Mouse (Mus musculus) layer of hippocampus, adult 2 months (tissue): ENCODE results near the gene Lcn8. TPM values are rescaled to one million over a fixed set of nuclear protein-coding genes. Genes with fewer than 3 reads are reported as not detected.
A peak's percentile ranks its signal among the peaks of the same experiment; 100 is the strongest.

Experiments
- DNase-seq, 2 experiments: peaks; one replicate each; pipeline ENCODE4 v3.0.0; 2022; ENCODE audit warnings: low spot score in 2 of 2
- H3K27ac ChIP-seq: fragments of 200-600 bp; 2 replicates; pipeline ENCODE4 v1.8.1; 2022
- H3K4me3 ChIP-seq: fragments of 200-600 bp; 2 replicates; pipeline ENCODE4 v1.8.1; 2022; ENCODE audit warnings: mild to moderate bottlenecking
- CTCF ChIP-seq: fragments of 200-600 bp; conservative IDR thresholded peaks from 2 replicates; pipeline ENCODE4 v1.8.1; 2022; ENCODE audit warnings: antibody characterized with exemption, mild to moderate bottlenecking, moderate library complexity
- long read RNA-seq, 2 experiments: library from polyadenylated mRNA; stranded (forward); transcript quantifications; one replicate each; pipeline ENCODE4 v2.0.0; 2021; ENCODE audit warnings: borderline mapping rate in 2 of 2
- total RNA-seq, 2 experiments: library from RNA; stranded (reverse); gene quantifications; 2 replicates each; pipeline ENCODE4 v1.2.3; 2021

Gene Lcn8
- not detected for total RNA-seq
- long read RNA-seq, experiment 1, result 0 reads
- long read RNA-seq, experiment 2, result 0 reads

DNA sequence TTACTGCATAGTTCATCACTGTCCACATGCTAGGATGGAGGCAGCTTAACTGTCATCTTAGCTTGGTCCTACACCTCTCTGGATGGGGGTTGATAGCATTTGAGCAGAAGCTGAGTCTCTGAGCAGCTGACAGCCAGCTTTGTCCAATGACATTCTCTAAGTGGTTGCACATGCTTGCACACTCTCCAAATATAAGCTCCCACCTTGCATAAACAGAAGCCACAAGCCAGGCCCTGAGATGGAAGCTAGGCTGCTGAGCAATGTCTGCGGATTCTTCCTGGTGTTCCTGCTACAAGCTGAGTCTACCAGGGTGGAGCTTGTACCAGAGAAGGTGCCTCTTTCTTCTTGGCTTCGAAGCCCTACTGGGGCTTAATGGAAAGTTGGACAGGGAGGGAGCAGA is at the start of gene Lcn8:
Gene Lcn8, plus strand, starts transcription at position 219 of the 400 bp plus-strand sequence.
- H3K4me3 ChIP-seq, result no peak within 1 kb of the TSS
- TF ChIP-seq CTCF, result no peak
- no peak for DNase-seq
- H3K27ac ChIP-seq, result no peak within 1 kb of the TSS

- DNase-seq, result peak; percentile 88 to 89
- Histone ChIP-seq H3K4me3 (peak within 1 kb of the TSS; percentile 79), H3K27ac (peak within 1 kb of the TSS; percentile 97)
- TF ChIP-seq CTCF, result no peak
Measured at GRCm38 (mm10) chr2:25607761-25608622, 44.9 kb upstream of the Lcn8 start, which contains the start of gene Rabl6. Gene Rabl6 (minus strand): TSS chr2:25608521.

GRCm38 (mm10) chr2:25608671-25609070 is 44.2 kb upstream of the Lcn8 start:
- H3K27ac ChIP-seq, result peak overlapping the region; percentile 97
- DNase-seq, result no peak

GRCm38 (mm10) chr2:25616398-25616797 is 36.5 kb upstream of the Lcn8 start:
- Histone ChIP-seq H3K4me3 (no peak overlapping the region), H3K27ac (no peak overlapping the region)
- DNase-seq, result no peak
- TF ChIP-seq CTCF, result no peak

More at GRCm38 (mm10) chr2:25608671-25609070, 44.2 kb upstream of the Lcn8 start:
- peak overlapping the region; percentile 79 for H3K4me3 ChIP-seq
- no peak for TF ChIP-seq CTCF

DNA sequence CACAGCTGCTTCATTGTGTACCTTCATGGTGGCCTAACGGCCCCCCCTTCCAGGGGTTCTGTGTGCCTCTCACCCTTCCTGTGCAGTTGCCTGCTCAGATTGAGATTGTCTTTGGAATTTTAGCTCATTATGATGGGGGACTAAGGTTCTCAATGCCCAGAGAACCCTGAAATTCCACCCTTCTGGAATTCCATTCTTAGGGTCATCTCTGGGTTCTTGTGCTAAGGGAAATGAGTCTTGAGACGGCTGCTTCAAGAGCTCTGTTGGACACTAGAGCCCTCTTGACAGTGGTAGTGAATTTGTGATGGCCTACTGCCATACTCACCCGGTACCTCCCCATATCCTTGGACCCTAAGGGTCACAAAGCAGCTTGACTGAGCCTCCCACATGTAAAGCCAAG is 35.3 kb upstream of the Lcn8 start, which contains the start of gene Ccdc183:
Gene Ccdc183, minus strand, starts transcription at position 101 of the 400 bp plus-strand sequence.
- no peak for DNase-seq
- Histone ChIP-seq H3K27ac (no peak within 1 kb of the TSS), H3K4me3 (no peak within 1 kb of the TSS)
- no peak for TF ChIP-seq CTCF

GRCm38 (mm10) chr2:25620386-25620785 is 32.5 kb upstream of the Lcn8 start:
- DNase-seq, result no peak
- no peak overlapping the region for H3K4me3 ChIP-seq
- no peak for TF ChIP-seq CTCF
- peak overlapping the region; percentile 88; the same call in 1 of the 2 replicates for H3K27ac ChIP-seq

GRCm38 (mm10) chr2:25620852-25621228 is 32.1 kb upstream of the Lcn8 start:
- TF ChIP-seq CTCF, result no peak
- Histone ChIP-seq H3K4me3 (peak overlapping the region; percentile 72), H3K27ac (peak overlapping the region; percentile 88; the same call in 1 of the 2 replicates)
- no peak for DNase-seq

- Histone ChIP-seq H3K4me3 (peak within 1 kb of the TSS; percentile 72), H3K27ac (peak within 1 kb of the TSS; percentile 88)
- peak; percentile 82 for TF ChIP-seq CTCF
- DNase-seq, result peak; percentile 80 to 88
Measured at GRCm38 (mm10) chr2:25621229-25622200, 31.4 kb upstream of the Lcn8 start, which contains the start of gene Tmem141. Gene Tmem141 (minus strand): TSS chr2:25622005.

- H3K4me3 ChIP-seq, result no peak overlapping the region
- DNase-seq, result no peak
- H3K27ac ChIP-seq, result no peak overlapping the region
- no peak for TF ChIP-seq CTCF
Measured at GRCm38 (mm10) chr2:25625986-25626385, 26.9 kb upstream of the Lcn8 start.

- no peak for DNase-seq
- H3K4me3 ChIP-seq, result no peak within 1 kb of the TSS
- TF ChIP-seq CTCF, result no peak
- no peak within 1 kb of the TSS for H3K27ac ChIP-seq
Measured at GRCm38 (mm10) chr2:25627811-25628210, 25.1 kb upstream of the Lcn8 start, which contains the start of gene Fcna. Gene Fcna (minus strand): TSS chr2:25628030.

GRCm38 (mm10) chr2:25628738-25629137 is 24.2 kb upstream of the Lcn8 start:
- TF ChIP-seq CTCF, result no peak
- no peak overlapping the region for H3K4me3 ChIP-seq
- no peak for DNase-seq
- no peak overlapping the region for H3K27ac ChIP-seq

GRCm38 (mm10) chr2:25633616-25634015 is 19.3 kb upstream of the Lcn8 start:
- H3K27ac ChIP-seq, result no peak overlapping the region
- no peak for DNase-seq
- no peak overlapping the region for H3K4me3 ChIP-seq
- no peak for TF ChIP-seq CTCF
